Mouse (Mus musculus): ENCODE results near the gene 1600002K03Rik.

DNA sequence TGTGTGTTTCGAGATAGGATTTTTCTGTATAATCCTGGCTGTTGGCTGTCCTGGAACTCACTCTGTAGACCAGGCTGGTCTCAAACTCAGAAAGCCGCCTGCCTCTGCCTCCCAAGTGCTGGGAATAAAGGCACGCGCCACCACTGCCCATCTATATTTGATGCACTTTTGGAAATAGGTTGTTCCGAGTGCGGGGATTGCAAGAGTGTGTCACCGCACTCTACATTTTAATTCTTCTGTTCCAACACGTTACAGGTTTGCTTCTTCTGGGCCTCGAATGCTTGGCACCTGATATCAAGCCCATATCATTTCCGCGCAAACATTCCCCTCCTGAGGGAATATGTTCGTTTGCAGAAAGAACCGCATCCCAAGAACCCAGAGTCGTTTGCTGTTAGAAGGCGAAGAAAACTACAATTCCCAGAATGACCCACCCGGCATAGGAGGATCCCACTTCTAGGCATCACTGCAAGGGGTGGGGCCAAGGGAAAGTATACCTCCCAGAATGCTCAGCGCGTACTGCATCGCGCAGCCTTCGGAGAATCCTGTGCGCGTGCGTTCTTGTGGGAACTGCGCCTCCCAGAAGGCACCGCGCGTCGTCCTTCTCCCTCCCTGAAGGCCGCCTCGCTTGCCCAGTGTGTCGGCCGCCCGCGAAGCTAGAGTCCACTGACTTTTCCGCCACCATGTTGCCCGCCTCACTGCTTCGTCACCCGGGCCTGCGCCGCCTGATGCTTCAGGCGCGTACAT, 30.8 kb upstream of the 1600002K03Rik start:
- TF ChIP-seq CTCF (IDR thresholded peaks at IDR 0.05): no peak
- peak; percentile 98 for TF ChIP-seq POLR2A (IDR thresholded peaks at IDR 0.05; ENCODE audit: insufficient read depth, low read depth, low read length)
